Mouse (Mus musculus) CH12.LX (cell line): ENCODE measurements around the gene Cers6. TPM values are rescaled to one million over a fixed set of nuclear protein-coding genes. Genes with fewer than 3 reads are reported as not detected.

ENCODE experiments used
- DNase-seq: peaks from one replicate; pipeline ENCODE4 v3.0.0-alpha.2; 2013; ENCODE audit errors: extremely low read depth
- H3K27ac ChIP-seq: 2 replicates; pipeline ENCODE4 v1.5.1; 2012; ENCODE audit warnings: low read depth, mild to moderate bottlenecking, control low read depth, moderate library complexity; ENCODE audit not compliant: insufficient read depth
- H3K27me3 ChIP-seq: replicated peaks from 2 replicates; pipeline ENCODE3; 2012; ENCODE audit warnings: inconsistent platforms
- H3K36me3 ChIP-seq, 2 experiments: replicated peaks in 1 of 2; 2 replicates each; pipeline versions ENCODE3 to v1.6.1; 2012; ENCODE audit warnings: inconsistent platforms in 1 of 2, low read length in 1 of 2, mild to moderate bottlenecking in 1 of 2, mixed read lengths in 1 of 2, moderate library complexity in 1 of 2; ENCODE audit not compliant: control insufficient read depth in 1 of 2, insufficient read depth in 1 of 2
- H3K4me1 ChIP-seq, 2 experiments: 2 replicates each; pipeline ENCODE4 v1.6.1; 2012; ENCODE audit warnings: inconsistent platforms in 1 of 2, moderate library complexity in 1 of 2; ENCODE audit not compliant: insufficient read depth in 2 of 2, control insufficient read depth in 1 of 2
- H3K4me2 ChIP-seq: 2 replicates; pipeline ENCODE4 v1.6.1; 2012; ENCODE audit warnings: low read depth, mild to moderate bottlenecking, control low read depth; ENCODE audit not compliant: poor library complexity, insufficient read depth, severe bottlenecking
- H3K4me3 ChIP-seq, 3 experiments: fragments of 150-350 bp in 1 of 3; sonication (generic) in 1 of 3; replicated peaks in 1 of 3; 2 replicates each; pipeline versions ENCODE3 to v1.5.1; 2011 to 2012; ENCODE audit warnings: low read depth in 2 of 3, low read length in 2 of 3, mild to moderate bottlenecking in 2 of 3, moderate library complexity in 2 of 3, control low read depth in 1 of 3, improper control_type of control experiment in 1 of 3, inconsistent platforms in 1 of 3, mixed read lengths in 1 of 3; ENCODE audit not compliant: poor library complexity in 1 of 3
- H3K79me2 ChIP-seq: replicated peaks from 2 replicates; pipeline ENCODE4 v1.6.1; 2012; ENCODE audit warnings: mild to moderate bottlenecking, moderate library complexity; ENCODE audit not compliant: control insufficient read depth, poor library complexity, insufficient read depth, severe bottlenecking; ENCODE audit errors: extremely low read depth
- H3K9ac ChIP-seq: 2 replicates; pipeline ENCODE4 v1.6.1; 2012; ENCODE audit warnings: low read depth, mild to moderate bottlenecking, control low read depth, moderate library complexity; ENCODE audit not compliant: insufficient read depth
- H3K9me3 ChIP-seq: replicated peaks from 2 replicates; pipeline ENCODE3; 2012; ENCODE audit warnings: low read length, inconsistent platforms, mixed read lengths
- CHD2 ChIP-seq: IDR thresholded peaks from 2 replicates; pipeline ENCODE4 v1.6.1; 2011; ENCODE audit warnings: low read length, improper control_type of control experiment
- CTCF ChIP-seq, 2 experiments: IDR thresholded peaks in 1 of 2; conservative IDR thresholded peaks in 1 of 2; 2 replicates each; pipeline ENCODE4 v1.5.1; 2011 to 2012; ENCODE audit warnings: low read depth in 2 of 2, low read length in 2 of 2, improper control_type of control experiment in 1 of 2, inconsistent platforms in 1 of 2, mild to moderate bottlenecking in 1 of 2, moderate library complexity in 1 of 2
- E2F4 ChIP-seq: IDR thresholded peaks from 2 replicates; pipeline ENCODE4 v1.6.1; 2011; ENCODE audit warnings: low read depth, low read length, improper control_type of control experiment; ENCODE audit not compliant: insufficient replicate concordance
- ELF1 ChIP-seq: IDR thresholded peaks from 2 replicates; pipeline ENCODE4 v1.6.1; 2014; ENCODE audit warnings: low read depth, mild to moderate bottlenecking, inconsistent platforms, low read length, improper control_type of control experiment
- EP300 ChIP-seq: IDR thresholded peaks from 2 replicates; pipeline ENCODE4 v1.6.1; 2011; ENCODE audit warnings: low read length, improper control_type of control experiment
- ETS1 ChIP-seq: conservative IDR thresholded peaks from 2 replicates; pipeline ENCODE4 v1.6.1; 2012; ENCODE audit warnings: low read depth, mild to moderate bottlenecking, inconsistent platforms, low read length, improper control_type of control experiment, moderate library complexity
- MAFK ChIP-seq: IDR thresholded peaks from 2 replicates; pipeline ENCODE4 v1.6.1; 2011; ENCODE audit warnings: low read length, improper control_type of control experiment; ENCODE audit not compliant: insufficient replicate concordance
- MAX ChIP-seq: IDR thresholded peaks from 2 replicates; pipeline ENCODE4 v1.6.1; 2011; ENCODE audit warnings: low read length, improper control_type of control experiment
- MAZ ChIP-seq: IDR thresholded peaks from 2 replicates; pipeline ENCODE4 v1.6.1; 2012; ENCODE audit warnings: low read depth, mild to moderate bottlenecking, inconsistent platforms, low read length, improper control_type of control experiment, moderate library complexity
- MEF2A ChIP-seq: IDR thresholded peaks from 2 replicates; pipeline ENCODE4 v1.6.1; 2014; ENCODE audit warnings: low read depth, mild to moderate bottlenecking, inconsistent platforms, low read length, improper control_type of control experiment, borderline replicate concordance
- MXI1 ChIP-seq: IDR thresholded peaks from 2 replicates; pipeline ENCODE4 v1.6.1; 2011; ENCODE audit warnings: mild to moderate bottlenecking, low read depth, low read length, improper control_type of control experiment
- NELFE ChIP-seq: IDR thresholded peaks from 2 replicates; pipeline ENCODE4 v1.6.1; 2011; ENCODE audit warnings: low read depth, low read length, improper control_type of control experiment
- PAX5 ChIP-seq: IDR thresholded peaks from 2 replicates; pipeline ENCODE4 v1.6.1; 2012; ENCODE audit warnings: low read length, inconsistent platforms, mixed read lengths
- POLR2A ChIP-seq: IDR thresholded peaks from 2 replicates; pipeline ENCODE4 v1.6.1; 2011; ENCODE audit warnings: low read depth, mild to moderate bottlenecking, improper control_type of control experiment, low read length
- POLR2AphosphoS2 ChIP-seq: IDR thresholded peaks from 2 replicates; pipeline ENCODE4 v1.6.1; 2011; ENCODE audit warnings: low read depth, low read length, improper control_type of control experiment
- RCOR1 ChIP-seq: conservative IDR thresholded peaks from 2 replicates; pipeline ENCODE4 v1.6.1; 2012; ENCODE audit warnings: low read depth, mild to moderate bottlenecking, inconsistent platforms, low read length, improper control_type of control experiment
- TBP ChIP-seq: conservative IDR thresholded peaks from 2 replicates; pipeline ENCODE4 v1.6.1; 2011; ENCODE audit warnings: low read depth, low read length, improper control_type of control experiment
- USF1 ChIP-seq: IDR thresholded peaks from 2 replicates; pipeline ENCODE4 v1.6.1; 2014; ENCODE audit warnings: low read depth, mild to moderate bottlenecking, inconsistent platforms, low read length, improper control_type of control experiment
- ZC3H11A ChIP-seq: IDR thresholded peaks from 2 replicates; pipeline ENCODE4 v1.6.1; 2012; ENCODE audit warnings: low read depth, mild to moderate bottlenecking, inconsistent platforms, low read length, improper control_type of control experiment
- ZKSCAN1 ChIP-seq: IDR thresholded peaks from 2 replicates; pipeline ENCODE4 v1.6.1; 2012; ENCODE audit warnings: low read depth, inconsistent platforms, low read length, improper control_type of control experiment, borderline replicate concordance
- ZNF384 ChIP-seq: IDR thresholded peaks from 2 replicates; pipeline ENCODE4 v1.6.1; 2012; ENCODE audit warnings: low read depth, low read length, improper control_type of control experiment, inconsistent platforms
- dilution Hi-C: fragments of 300-500 bp; cut with MboI; formaldehyde crosslinking; loops from 2 replicates; pipeline ENCODE4 v1.14.3; 2020; ENCODE audit warnings: low sequenced_read_pairs; ENCODE audit not compliant: extremely low pct_unique_long_range_greater_than_20kb, extremely low pct_ligation_motif_present
- in situ Hi-C: fragments of 300-500 bp; cut with MboI; formaldehyde crosslinking; loops from 3 replicates; pipeline ENCODE4 v1.14.3; 2019; ENCODE audit warnings: low sequenced_read_pairs, low pct_ligation_motif_present, low pct_unique_long_range_greater_than_20kb, mixed read lengths
- polyA plus RNA-seq: library from polyadenylated mRNA; unstranded; fragments of >175 nt; gene quantifications from 2 replicates; pipeline ENCODE4 v1.2.1, GENCODE M21; 2012; ENCODE audit warnings: low read depth; ENCODE audit not compliant: insufficient read length
- total RNA-seq, 2 experiments: library from RNA; depleted of rRNA; stranded (reverse); fragments of 300-350 nt in 1 of 2; fragments of >200 nt in 1 of 2; gene quantifications; 2 replicates each; pipeline ENCODE4 v1.2.3; 2012 to 2014

Gene Cers6
- total and polyA plus RNA-seq, 3 experiments, result not detected

GRCm38 (mm10) chr2:69097526-69097925, 236.3 kb downstream of the Cers6 start:
- Histone ChIP-seq H3K4me1 (no peaks in the 10 kb centered on the region), H3K4me3 (no peak overlapping the region), H3K4me2 (no peak overlapping the region), H3K9ac (no peak overlapping the region), H3K27ac (no peak overlapping the region), H3K9me3 (no peaks in the 10 kb centered on the region)
- DNase-seq, result no peak
- in situ Hi-C loops, result no loop called here
- dilution Hi-C loops, result no loop called here
- TF ChIP-seq ELF1 (no peak), PAX5 (no peak), NELFE (no peak), ZNF384 (no peak), USF1 (no peak), MAFK (no peak)
- TF ChIP-seq, all 38 proteins: peak for 0
- no peaks in the 10 kb centered on the region for H3K79me2 ChIP-seq
- no peaks in the 10 kb centered on the region for H3K27me3 ChIP-seq
- no peaks in the 10 kb centered on the region for H3K36me3 ChIP-seq

GRCm38 (mm10) chr2:69098701-69099100, 237.5 kb downstream of the Cers6 start:
- Histone ChIP-seq H3K79me2 (no peaks in the 10 kb centered on the region), H3K9me3 (no peaks in the 10 kb centered on the region), H3K9ac (no peak overlapping the region), H3K4me2 (no peak overlapping the region), H3K27ac (no peak overlapping the region), H3K27me3 (no peaks in the 10 kb centered on the region), H3K4me3 (no peak overlapping the region), H3K36me3 (no peaks in the 10 kb centered on the region), H3K4me1 (no peaks in the 10 kb centered on the region)
- in situ Hi-C loops, result no loop called here
- dilution Hi-C loops, result no loop called here
- TF ChIP-seq POLR2A, result no peak
- no peak for TF ChIP-seq NELFE
- no peak for TF ChIP-seq RCOR1
- TF ChIP-seq MAX, result no peak
- TF ChIP-seq ZC3H11A, result no peak
- no peak for TF ChIP-seq MXI1
- TF ChIP-seq EP300, result no peak
- TF ChIP-seq POLR2AphosphoS2, result no peak
- no peak for TF ChIP-seq CTCF (conservative IDR thresholded peaks at IDR 0.05 in 1 of 2, IDR thresholded peaks at IDR 0.05 in 1 of 2; ENCODE audit: low read depth in 2 of 2, low read length in 2 of 2)
- TF ChIP-seq MEF2A, result no peak
- TF ChIP-seq TBP, result no peak
- TF ChIP-seq ZKSCAN1, result no peak
- no peak for TF ChIP-seq CHD2
- no peak for TF ChIP-seq ETS1
- TF ChIP-seq E2F4, result no peak
- no peak for TF ChIP-seq MAZ
- no peak for DNase-seq
